Mouse (Mus musculus) megakaryocyte, adult 5-6 weeks (primary cell): ENCODE results near the gene Neb. TPM values are rescaled to one million over a fixed set of nuclear protein-coding genes. Genes with fewer than 3 reads are reported as not detected.
"Not testable (repeated sequence)": the region's sequence is repeated elsewhere in the genome, so short reads cannot be mapped to it uniquely, and the experiment has no call there.

Source experiments
- ATAC-seq: 2 replicates; pipeline ENCODE4 v1.8.0; 2016; ENCODE audit warnings: mild to moderate bottlenecking, inconsistent platforms; ENCODE audit not compliant: poor library complexity, severe bottlenecking
- total RNA-seq, 2 experiments: library from RNA; stranded (forward) in 1 of 2; stranded (reverse) in 1 of 2; fragments of 153-499, 151-499 nt in 1 of 2; fragments of 221-1000, 200-1000 nt in 1 of 2; gene quantifications; 2 replicates each; pipeline versions ENCODE4 v1.2.3 to v1.2.4; 2015 to 2017

Gene Neb
- total RNA-seq, 2 experiments from 2014 or later: 0.07 to 0.91 TPM

GRCm38 (mm10) chr2:52211358-52211899, 166.8 kb downstream of the Neb start:
- no peak for ATAC-seq

GRCm38 (mm10) chr2:52210685-52211084, 167.6 kb downstream of the Neb start:
- ATAC-seq: no peak

GRCm38 (mm10) chr2:52204992-52205391, 173.3 kb downstream of the Neb start:
- ATAC-seq: no peak

- ATAC-seq: no peak
These were observed 184.6 kb downstream of the Neb start for GRCm38 (mm10) chr2:52193629-52194028.

GRCm38 (mm10) chr2:52179678-52180077, 198.6 kb downstream of the Neb start:
- peak; percentile 33; the same call in 1 of the 2 replicates for ATAC-seq

- no peak for ATAC-seq
These were observed 200.5 kb downstream of the Neb start for GRCm38 (mm10) chr2:52177726-52178125.

GRCm38 (mm10) chr2:52177184-52177583, 201.1 kb downstream of the Neb start:
- ATAC-seq: no peak

GRCm38 (mm10) chr2:52176537-52176936, 201.7 kb downstream of the Neb start:
- ATAC-seq: peak; percentile 52; the same call in 1 of the 2 replicates

- ATAC-seq: no peak
These were observed 203.3 kb downstream of the Neb start for GRCm38 (mm10) chr2:52174951-52175350.

GRCm38 (mm10) chr2:52169243-52170005, 208.8 kb downstream of the Neb start:
- no peak for ATAC-seq

GRCm38 (mm10) chr2:52153064-52153463, 225.2 kb downstream of the Neb start:
- ATAC-seq: no peak

GRCm38 (mm10) chr2:52133351-52133750, 244.9 kb downstream of the Neb start:
- no peak for ATAC-seq

- ATAC-seq: not testable (repeated sequence)
These were observed 246.9 kb downstream of the Neb start for GRCm38 (mm10) chr2:52131370-52131769.

GRCm38 (mm10) chr2:52114086-52114485, 264.2 kb downstream of the Neb start:
- ATAC-seq: no peak

Other genes starting within 250 kb of the Neb start
- gene Arl5a, start 46.4 kb upstream of the Neb start, total RNA-seq (2015): 38.6 and 43.8 TPM in 2 replicates
- gene Arl5a, start 46.4 kb upstream of the Neb start, total RNA-seq (2017): 44.7 TPM in 2 replicates